Mouse (Mus musculus) bone marrow, adult 2 months (tissue): ENCODE results near the gene Abhd17a. TPM values are rescaled to one million over a fixed set of nuclear protein-coding genes. Genes with fewer than 3 reads are reported as not detected.

Experiments used
- H3K27ac ChIP-seq: fragments of 200-500 bp; 2 replicates; pipeline ENCODE4 v1.5.1; 2012; ENCODE audit warnings: low read depth, mild to moderate bottlenecking, control low read depth, inconsistent platforms, low read length; ENCODE audit not compliant: control insufficient read depth, poor library complexity, insufficient read depth
- H3K4me1 ChIP-seq: fragments of 200-500 bp; 2 replicates; pipeline ENCODE4 v1.6.1; 2011; ENCODE audit warnings: low read length; ENCODE audit not compliant: control insufficient read depth, insufficient read depth
- H3K4me3 ChIP-seq: fragments of 200-500 bp; replicated peaks from 2 replicates; pipeline ENCODE3; 2011; ENCODE audit warnings: mild to moderate bottlenecking, low read depth, low read length, control low read depth; ENCODE audit not compliant: control insufficient read depth
- CTCF ChIP-seq: fragments of 200-500 bp; IDR thresholded peaks from 2 replicates; pipeline ENCODE4 v1.5.1; 2011; ENCODE audit warnings: low read length, control low read depth; ENCODE audit not compliant: control insufficient read depth, insufficient read depth
- POLR2A ChIP-seq: fragments of 200-500 bp; IDR thresholded peaks from 2 replicates; pipeline ENCODE4 v1.6.1; 2011; ENCODE audit warnings: low read depth, mild to moderate bottlenecking, control low read depth, low read length, borderline replicate concordance; ENCODE audit not compliant: control insufficient read depth
- WGBS: fragments of 180-500 bp; shearing (Covaris S2); methylation state at CpG from one replicate; pipeline ENCODE4 v1.1.7; 2018; 5-methylcytosine and 5-hydroxymethylcytosine counted together
- polyA plus RNA-seq: library from polyadenylated mRNA; stranded (reverse); fragments of >200 nt; gene quantifications from 2 replicates; pipeline ENCODE4 v1.2.4, GENCODE M21; 2011; ENCODE audit warnings: low replicate concordance; ENCODE audit not compliant: missing spikeins, insufficient read depth, insufficient read length

Gene Abhd17a
- polyA plus RNA-seq, 1 experiment = 53.1 TPM

DNA sequence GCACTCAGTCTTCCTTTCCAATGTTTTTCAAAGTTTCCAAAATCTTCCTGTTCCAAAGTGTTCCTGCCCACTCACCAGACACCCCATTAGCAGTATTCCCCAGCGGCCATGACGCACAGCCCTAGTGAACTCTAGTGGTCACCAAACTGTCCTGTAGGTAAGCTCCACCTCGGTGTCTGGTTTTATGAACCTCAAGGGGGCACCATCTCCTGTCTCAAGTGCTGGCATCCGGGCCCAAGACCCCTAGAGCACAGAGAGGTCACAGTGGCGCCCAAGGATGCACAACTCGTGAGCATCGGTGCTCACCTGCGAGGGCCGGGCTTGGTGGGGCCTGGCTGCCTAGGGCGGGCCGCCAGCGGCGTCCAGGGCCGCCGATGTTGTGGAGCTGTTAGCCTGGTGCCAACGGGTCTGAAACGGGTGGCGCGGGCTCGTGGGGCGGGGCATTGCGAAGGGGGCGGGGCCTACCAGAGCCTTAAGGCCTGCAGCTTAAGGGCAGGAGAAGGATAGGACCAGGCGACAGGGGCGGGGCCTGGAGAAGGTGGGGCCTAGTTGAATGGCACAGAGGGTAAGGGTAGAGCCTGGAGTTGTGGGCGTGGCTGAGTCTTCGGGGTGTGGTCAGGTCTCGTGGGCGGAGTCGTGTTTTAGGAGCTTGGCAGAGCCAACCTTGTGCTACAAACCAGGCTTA, 51.3 kb downstream of the Abhd17a start, which contains the start of gene Atp8b3:
Gene Atp8b3, minus strand, starts transcription at position 415 of the 685 bp plus-strand sequence.
- peak within 1 kb of the TSS; percentile 27; the same call in 1 of the 2 replicates for H3K27ac ChIP-seq
- H3K4me1 ChIP-seq = peaks cover 7% of the 10 kb centered on the region
- 2% methylated on average over 30 of the region's 30 CpGs for WGBS

GRCm38 (mm10) chr10:80538180-80538579, 52.0 kb downstream of the Abhd17a start:
- WGBS = 46% methylated on average over 5 of the region's 5 CpGs
- Histone ChIP-seq H3K4me1 (peaks cover 7% of the 10 kb centered on the region), H3K27ac (no peak overlapping the region), H3K4me3 (no peak overlapping the region)
- TF ChIP-seq CTCF = no peak
- TF ChIP-seq POLR2A = no peak

More for the DNA sequence above, 51.3 kb downstream of the Abhd17a start, which contains the start of gene Atp8b3:
- TF ChIP-seq POLR2A (peak; percentile 46; the same call in 1 of the 2 replicates), CTCF (peak; percentile 3; the same call in 1 of the 2 replicates)
- peak within 1 kb of the TSS; percentile 6 for H3K4me3 ChIP-seq

GRCm38 (mm10) chr10:80535711-80536110, 54.4 kb downstream of the Abhd17a start:
- TF ChIP-seq CTCF (no peak), POLR2A (no peak)
- Histone ChIP-seq H3K27ac (peak overlapping the region; percentile 56), H3K4me1 (peaks cover 7% of the 10 kb centered on the region), H3K4me3 (peak overlapping the region; percentile 38)
- 26% methylated on average over 13 of the region's 13 CpGs for WGBS

GRCm38 (mm10) chr10:80535071-80535470, 55.1 kb downstream of the Abhd17a start:
- TF ChIP-seq CTCF (no peak), POLR2A (no peak)
- H3K27ac ChIP-seq = peak overlapping the region; percentile 56
- peak overlapping the region; percentile 38 for H3K4me3 ChIP-seq
- peaks cover 7% of the 10 kb centered on the region for H3K4me1 ChIP-seq
- WGBS = 5% methylated on average over 14 of the region's 14 CpGs

DNA sequence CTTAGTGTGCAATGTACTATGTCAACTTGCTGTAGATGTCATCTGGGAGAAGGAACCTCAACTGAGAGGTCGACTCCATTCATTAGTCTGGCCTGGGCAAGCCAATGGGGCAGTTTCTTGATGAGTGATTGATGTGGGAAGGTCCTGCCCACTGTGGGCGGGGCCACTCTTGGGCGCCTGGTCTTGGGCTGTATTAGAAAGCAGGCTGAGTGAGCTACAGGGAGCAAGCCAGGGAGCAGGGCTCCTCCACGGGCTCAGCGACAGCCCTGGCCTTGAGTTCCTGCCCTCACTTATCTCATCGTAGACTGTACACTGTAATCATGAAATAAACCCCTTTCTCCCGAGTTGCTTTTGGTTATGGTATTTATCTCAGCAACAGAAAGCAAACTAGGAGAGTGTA, 56.4 kb downstream of the Abhd17a start:
- H3K27ac ChIP-seq = peak overlapping the region; percentile 53

More for the DNA sequence above, 56.4 kb downstream of the Abhd17a start:
- WGBS = 28% methylated on average over 7 of the region's 7 CpGs
- no peak overlapping the region for H3K4me3 ChIP-seq
- peaks cover 7% of the 10 kb centered on the region for H3K4me1 ChIP-seq
- TF ChIP-seq POLR2A = peak; percentile 32; the same call in 1 of the 2 replicates
- TF ChIP-seq CTCF = no peak

Other genes with a start within 250 kb of the Abhd17a start
- 3.0 and 8.6 TPM in 2 replicates for gene Adamtsl5, start 241.9 kb downstream of the Abhd17a start, polyA plus RNA-seq
- gene Plk5, start 233.9 kb downstream of the Abhd17a start, polyA plus RNA-seq = 2.2 TPM in 1 of 2 replicates, not detected in the other
- gene Mex3d, start 202.7 kb downstream of the Abhd17a start, polyA plus RNA-seq = 1.4 and 1.7 TPM in 2 replicates
- gene Mbd3, start 190.8 kb downstream of the Abhd17a start, polyA plus RNA-seq = 53.0 and 82.0 TPM in 2 replicates
- 190 and 222 TPM in 2 replicates for gene Uqcr11, start 183.5 kb downstream of the Abhd17a start, polyA plus RNA-seq
- gene Tcf3, start 156.7 kb downstream of the Abhd17a start, polyA plus RNA-seq = 70.7 and 138 TPM in 2 replicates
- not detected in 2 replicates for gene Onecut3, start 95.5 kb downstream of the Abhd17a start, polyA plus RNA-seq
- gene Atp8b3, start 51.2 kb downstream of the Abhd17a start, polyA plus RNA-seq = not detected in 2 replicates
- 46.3 and 55.3 TPM in 2 replicates for gene Rexo1, start 28.8 kb downstream of the Abhd17a start, polyA plus RNA-seq
- gene Klf16, start 13.0 kb downstream of the Abhd17a start, polyA plus RNA-seq = 13.4 and 18.6 TPM in 2 replicates
- 12.9 and 17.2 TPM in 2 replicates for gene Scamp4, start 12.5 kb upstream of the Abhd17a start, polyA plus RNA-seq
- 2.2 and 3.2 TPM in 2 replicates for gene Adat3, start 12.5 kb upstream of the Abhd17a start, polyA plus RNA-seq
- 2.0 and 2.4 TPM in 2 replicates for gene Gm49322, start 15.7 kb upstream of the Abhd17a start, polyA plus RNA-seq
- gene Csnk1g2, start 32.5 kb upstream of the Abhd17a start, polyA plus RNA-seq = 49.9 and 75.2 TPM in 2 replicates
- gene Btbd2, start 66.7 kb upstream of the Abhd17a start, polyA plus RNA-seq = 7.0 and 22.1 TPM in 2 replicates
- 70.5 and 89.6 TPM in 2 replicates for gene Mknk2, start 87.8 kb upstream of the Abhd17a start, polyA plus RNA-seq
- 16.3 and 45.8 TPM in 2 replicates for gene Mob3a, start 111.6 kb upstream of the Abhd17a start, polyA plus RNA-seq
- gene Izumo4, start 111.8 kb upstream of the Abhd17a start, polyA plus RNA-seq = 22.9 and 33.3 TPM in 2 replicates
- gene Ap3d1, start 151.9 kb upstream of the Abhd17a start, polyA plus RNA-seq = 35.9 and 68.0 TPM in 2 replicates
- gene Dot1l, start 164.9 kb upstream of the Abhd17a start, polyA plus RNA-seq = 30.8 and 55.1 TPM in 2 replicates
- gene Sf3a2, start 207.9 kb upstream of the Abhd17a start, polyA plus RNA-seq = 26.5 and 34.5 TPM in 2 replicates
- 123 and 186 TPM in 2 replicates for gene Plekhj1, start 208.3 kb upstream of the Abhd17a start, polyA plus RNA-seq
- gene Amh, start 214.9 kb upstream of the Abhd17a start, polyA plus RNA-seq = 3.0 TPM in 1 of 2 replicates, not detected in the other
- 1.4 TPM in 1 of 2 replicates, not detected in the other for gene Jsrp1, start 223.2 kb upstream of the Abhd17a start, polyA plus RNA-seq
- gene Oaz1, start 236.3 kb upstream of the Abhd17a start, polyA plus RNA-seq = 672 and 986 TPM in 2 replicates